Mouse (Mus musculus) heart, adult 2 months (tissue): ENCODE data around the gene Unc80. TPM values are rescaled to one million over a fixed set of nuclear protein-coding genes. Genes with fewer than 3 reads are reported as not detected.

Source experiments
- DNase-seq, 2 experiments: peaks; one replicate each; pipeline ENCODE4 v3.0.0; 2021
- H3K27ac ChIP-seq: fragments of 200-600 bp; 2 replicates; pipeline ENCODE4 v1.8.1; 2022
- H3K27me3 ChIP-seq: fragments of 200-500 bp; 2 replicates; pipeline ENCODE4 v1.6.1; 2012; ENCODE audit warnings: mild to moderate bottlenecking, low read length, inconsistent platforms, mixed read lengths; ENCODE audit not compliant: control insufficient read depth, insufficient read depth
- H3K36me3 ChIP-seq: fragments of 200-500 bp; 2 replicates; pipeline ENCODE4 v1.6.1; 2012; ENCODE audit warnings: low read length, inconsistent platforms; ENCODE audit not compliant: control insufficient read depth, insufficient read depth
- H3K4me1 ChIP-seq: fragments of 200-500 bp; 2 replicates; pipeline ENCODE4 v1.6.1; 2011; ENCODE audit warnings: low read length; ENCODE audit not compliant: control insufficient read depth, insufficient read depth
- H3K4me3 ChIP-seq: fragments of 200-600 bp; 2 replicates; pipeline ENCODE4 v1.8.1; 2022
- H3K79me2 ChIP-seq: fragments of 200-500 bp; replicated peaks from 2 replicates; pipeline ENCODE4 v1.6.1; 2012; ENCODE audit warnings: mild to moderate bottlenecking, inconsistent platforms, low read length, moderate library complexity, mixed read lengths; ENCODE audit not compliant: control insufficient read depth, insufficient read depth
- H3K9ac ChIP-seq: fragments of 200-500 bp; 2 replicates; pipeline ENCODE4 v1.6.1; 2012; ENCODE audit warnings: low read depth, mild to moderate bottlenecking, control low read depth, inconsistent platforms, low read length, mixed read lengths
- CTCF ChIP-seq: fragments of 200-600 bp; IDR thresholded peaks from 2 replicates; pipeline ENCODE4 v1.8.1; 2022; ENCODE audit warnings: antibody characterized with exemption, mild to moderate bottlenecking, moderate library complexity
- EP300 ChIP-seq: fragments of 200-500 bp; IDR thresholded peaks from 2 replicates; pipeline ENCODE4 v1.6.1; 2011; ENCODE audit warnings: low read depth, low read length, control low read depth; ENCODE audit not compliant: insufficient read depth
- POLR2A ChIP-seq: fragments of 200-500 bp; IDR thresholded peaks from 2 replicates; pipeline ENCODE4 v1.6.1; 2011; ENCODE audit warnings: mild to moderate bottlenecking, low read depth, low read length, control low read depth; ENCODE audit not compliant: insufficient read depth
- WGBS: fragments of 180-500 bp; shearing (Covaris S2); methylation state at CpG from one replicate; pipeline ENCODE4 v1.1.7; 2018; 5-methylcytosine and 5-hydroxymethylcytosine counted together
- intact Hi-C: fragments of 180-260 bp; cut with DNase I; formaldehyde crosslinking; loops from one replicate; pipeline ENCODE4 v1.15.1; 2025
- polyA plus RNA-seq: library from polyadenylated mRNA; depleted of rRNA; stranded (reverse); fragments of >200 nt; gene quantifications from 2 replicates; pipeline ENCODE4 v1.2.3, GENCODE M21; 2012
- total RNA-seq, 2 experiments: library from RNA; stranded (reverse); gene quantifications; 2 replicates each; pipeline ENCODE4 v1.2.3; 2021

The Unc80 gene
- total and polyA plus RNA-seq, 3 experiments = 0.03 to 0.11 (median 0.06) TPM

GRCm38 (mm10) chr1:66449471-66449870 is 18.7 kb upstream of the Unc80 start:
- intact Hi-C loops = no loop called here
- TF ChIP-seq EP300 = no peak
- no peak for TF ChIP-seq CTCF
- TF ChIP-seq POLR2A = no peak
- 50% methylated on average over 2 of the region's 2 CpGs for WGBS

GRCm38 (mm10) chr1:66456580-66456979 is 11.6 kb upstream of the Unc80 start:
- H3K4me1 ChIP-seq = no peaks in the 10 kb centered on the region
- DNase-seq = no peak
- intact Hi-C loops = no loop called here
- no peak overlapping the region for H3K27ac ChIP-seq
- H3K4me3 ChIP-seq = no peak overlapping the region
- H3K36me3 ChIP-seq = no peaks in the 10 kb centered on the region
- 28% methylated on average over 2 of the region's 2 CpGs for WGBS
- H3K79me2 ChIP-seq = no peaks in the 10 kb centered on the region
- no peaks in the 10 kb centered on the region for H3K27me3 ChIP-seq
- H3K9ac ChIP-seq = no peak overlapping the region
- TF ChIP-seq EP300 (no peak), CTCF (no peak), POLR2A (no peak)

More at GRCm38 (mm10) chr1:66449471-66449870, 18.7 kb upstream of the Unc80 start:
- Histone ChIP-seq H3K9ac (no peak overlapping the region), H3K4me1 (no peaks in the 10 kb centered on the region), H3K27me3 (no peaks in the 10 kb centered on the region), H3K4me3 (no peak overlapping the region), H3K36me3 (no peaks in the 10 kb centered on the region), H3K27ac (no peak overlapping the region), H3K79me2 (no peaks in the 10 kb centered on the region)
- no peak for DNase-seq

GRCm38 (mm10) chr1:66457747-66458146 is 10.4 kb upstream of the Unc80 start:
- Histone ChIP-seq H3K27ac (no peak overlapping the region), H3K27me3 (no peaks in the 10 kb centered on the region), H3K4me1 (no peaks in the 10 kb centered on the region), H3K36me3 (no peaks in the 10 kb centered on the region), H3K4me3 (no peak overlapping the region), H3K79me2 (no peaks in the 10 kb centered on the region), H3K9ac (no peak overlapping the region)
- TF ChIP-seq EP300 = no peak
- TF ChIP-seq CTCF = no peak
- no peak for TF ChIP-seq POLR2A
- intact Hi-C loops = no loop called here
- WGBS = 64% methylated on average over 3 of the region's 3 CpGs
- no peak for DNase-seq

- Histone ChIP-seq H3K4me3 (no peak overlapping the region), H3K4me1 (no peaks in the 10 kb centered on the region)
- 65% methylated on average over 3 of the region's 3 CpGs for WGBS
These were observed 8.8 kb upstream of the Unc80 start for GRCm38 (mm10) chr1:66459394-66459793.

GRCm38 (mm10) chr1:66460850-66461249 is 7.3 kb upstream of the Unc80 start:
- intact Hi-C loops = no loop called here
- no peak for DNase-seq
- H3K27ac ChIP-seq = no peak overlapping the region
- H3K27me3 ChIP-seq = no peaks in the 10 kb centered on the region
- TF ChIP-seq EP300 = no peak
- TF ChIP-seq CTCF = no peak
- TF ChIP-seq POLR2A = no peak
- no peak overlapping the region for H3K4me3 ChIP-seq
- no peaks in the 10 kb centered on the region for H3K79me2 ChIP-seq
- 39% methylated on average over 4 of the region's 4 CpGs for WGBS
- no peak overlapping the region for H3K9ac ChIP-seq
- H3K4me1 ChIP-seq = no peaks in the 10 kb centered on the region
- no peaks in the 10 kb centered on the region for H3K36me3 ChIP-seq

More at GRCm38 (mm10) chr1:66459394-66459793, 8.8 kb upstream of the Unc80 start:
- no peak overlapping the region for H3K9ac ChIP-seq
- no peak for DNase-seq
- no peaks in the 10 kb centered on the region for H3K27me3 ChIP-seq
- no peaks in the 10 kb centered on the region for H3K36me3 ChIP-seq
- no peak for TF ChIP-seq CTCF
- no peak for TF ChIP-seq POLR2A
- TF ChIP-seq EP300 = no peak
- H3K79me2 ChIP-seq = no peaks in the 10 kb centered on the region
- intact Hi-C loops = no loop called here
- no peak overlapping the region for H3K27ac ChIP-seq

GRCm38 (mm10) chr1:66468704-66469020 is 495 bp downstream of the Unc80 start:
- intact Hi-C loops = no loop called here
- 25% methylated on average over 3 of the region's 3 CpGs for WGBS
- Histone ChIP-seq H3K9ac (no peak overlapping the region), H3K27ac (no peak overlapping the region), H3K79me2 (no peaks in the 10 kb centered on the region), H3K36me3 (no peaks in the 10 kb centered on the region), H3K4me1 (no peaks in the 10 kb centered on the region), H3K4me3 (no peak overlapping the region), H3K27me3 (peaks cover 5% of the 10 kb centered on the region)
- TF ChIP-seq POLR2A (no peak), EP300 (no peak), CTCF (no peak)
- DNase-seq = no peak
